ENCODE assay signal across 32 mouse cellular contexts in the genomic region with DNA sequence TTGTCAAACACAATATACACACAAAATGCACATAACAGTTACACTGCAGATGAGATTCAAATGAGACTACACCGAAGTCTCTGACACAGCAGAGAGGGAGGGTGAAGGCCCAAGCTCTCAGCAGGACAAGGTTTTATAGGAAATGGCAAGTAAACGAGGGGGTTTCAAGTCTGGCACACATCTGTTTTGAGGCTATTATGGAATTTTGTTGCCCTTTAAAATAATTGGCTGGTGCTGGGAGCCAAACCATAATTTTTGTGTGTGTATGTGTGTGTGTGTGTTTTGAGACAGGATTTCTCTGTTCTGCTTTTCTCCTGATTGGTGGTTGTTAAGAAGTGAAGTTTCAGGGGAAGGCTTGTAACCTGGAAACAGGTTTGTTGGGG. TPM values are rescaled to one million over a fixed set of nuclear protein-coding genes. Genes with fewer than 3 reads are reported as not detected.
DNase-seq lines count a peak whose midpoint lies in the region; ATAC-seq and TF ChIP-seq lines count a peak whose summit lies in the region.
"Had no signal": no experiment of that assay in that cellular context is flagged by ENCODE, and none has a peak within 500 bp of the region (broad histone marks: within the 10 kb centered on the region; RNA-seq: fewer than 3 reads in every experiment).

No protein-coding gene starts in this region.

- no peak overlapping the region for H3K4me3 ChIP-seq in liver, embryonic 11.5 days (ENCODE audit: low read depth, low read length)
- no peak overlapping the region for H3K4me3 ChIP-seq in liver, postnatal 0 days (ENCODE audit: low read depth, low read length)
- no peak overlapping the region for H3K4me3 ChIP-seq in embryonic facial prominence, embryonic 14.5 days (ENCODE audit: low read depth, low read length)
- H3K4me3 ChIP-seq in limb, embryonic 12.5 days (replicated peaks): no peak overlapping the region
- H3K4me3 ChIP-seq: forebrain, embryonic 10.5 days; forebrain, embryonic 15.5 days; heart, adult 2 months; heart, embryonic 13.5 days; intestine, embryonic 15.5 days; layer of hippocampus, adult 2 months; neural tube, embryonic 12.5 days had no signal

- TF ChIP-seq CTCF in liver, postnatal 0 days (IDR thresholded peaks at IDR 0.05; ENCODE audit: low read depth): no peak

- H3K4me1 ChIP-seq in liver, embryonic 11.5 days (replicated peaks; ENCODE audit: control insufficient read depth, insufficient read depth, low read length): peaks cover 11% of the 10 kb centered on the region
- H3K4me1 ChIP-seq in liver, postnatal 0 days (ENCODE audit: insufficient read depth): peaks cover 23% of the 10 kb centered on the region
- no peaks in the 10 kb centered on the region for H3K4me1 ChIP-seq in embryonic facial prominence, embryonic 14.5 days (ENCODE audit: control insufficient read depth, insufficient read depth, low read length)
- H3K4me1 ChIP-seq in limb, embryonic 12.5 days (replicated peaks): peaks cover 22% of the 10 kb centered on the region
- H3K4me1 ChIP-seq: forebrain, embryonic 15.5 days; intestine, embryonic 15.5 days; neural tube, embryonic 12.5 days had no signal

- H3K9ac ChIP-seq in liver, embryonic 11.5 days (ENCODE audit: low read depth, low read length): no peak overlapping the region
- no peak overlapping the region for H3K9ac ChIP-seq in liver, postnatal 0 days (replicated peaks)
- H3K9ac ChIP-seq in embryonic facial prominence, embryonic 14.5 days (ENCODE audit: low read depth, low read length): no peak overlapping the region
- no peak overlapping the region for H3K9ac ChIP-seq in limb, embryonic 12.5 days (replicated peaks)
- H3K9ac ChIP-seq: forebrain, embryonic 15.5 days; heart, embryonic 13.5 days; intestine, embryonic 15.5 days; neural tube, embryonic 12.5 days had no signal

- no peaks in the 10 kb centered on the region for H3K36me3 ChIP-seq in liver, embryonic 11.5 days (ENCODE audit: control insufficient read depth, insufficient read depth, low read length)
- peaks cover 2% of the 10 kb centered on the region; the same call in 1 of the 2 replicates for H3K36me3 ChIP-seq in liver, postnatal 0 days (replicated peaks; ENCODE audit: insufficient read depth, low read length)
- H3K36me3 ChIP-seq in embryonic facial prominence, embryonic 14.5 days (ENCODE audit: control insufficient read depth, insufficient read depth, low read length): no peaks in the 10 kb centered on the region
- H3K36me3 ChIP-seq in limb, embryonic 12.5 days: no peaks in the 10 kb centered on the region
- H3K36me3 ChIP-seq: forebrain, embryonic 10.5 days; forebrain, embryonic 15.5 days; intestine, embryonic 15.5 days; neural tube, embryonic 12.5 days had no signal

- no peaks in the 10 kb centered on the region for H3K27me3 ChIP-seq in liver, embryonic 11.5 days (replicated peaks; ENCODE audit: control insufficient read depth, insufficient read depth, low read length)
- H3K27me3 ChIP-seq in liver, postnatal 0 days (ENCODE audit: insufficient read depth, low read length): no peaks in the 10 kb centered on the region
- no peaks in the 10 kb centered on the region for H3K27me3 ChIP-seq in embryonic facial prominence, embryonic 14.5 days (replicated peaks; ENCODE audit: control insufficient read depth, insufficient read depth, low read length)
- peaks cover 17% of the 10 kb centered on the region; the same call in 1 of the 2 replicates for H3K27me3 ChIP-seq in limb, embryonic 12.5 days
- H3K27me3 ChIP-seq: forebrain, embryonic 15.5 days; heart, embryonic 13.5 days; intestine, embryonic 15.5 days; neural tube, embryonic 12.5 days had no signal

- peak; percentile 13; the same call in 1 of the 2 replicates for ATAC-seq in liver, embryonic 11.5 days (replicated peaks; ENCODE audit: low FRiP score)
- ATAC-seq in liver, postnatal 0 days: no peak
- no peak; the same call in 1 of the 2 replicates for ATAC-seq in embryonic facial prominence, embryonic 14.5 days (ENCODE audit: low read depth)
- peak; percentile 20; the same call in 1 of the 2 replicates for ATAC-seq in limb, embryonic 12.5 days (ENCODE audit: insufficient number of reproducible peaks, insufficient read depth, low FRiP score, low TSS enrichment, low read depth)
- ATAC-seq: activated CD4-positive, CD25-positive, alpha-beta regulatory T cell, adult 4 months; CD4-positive, CD25-positive, alpha-beta regulatory T cell, adult 4 months; forebrain, embryonic 15.5 days; hindbrain, embryonic 16.5 days; intestine, embryonic 15.5 days; midbrain, embryonic 16.5 days had no signal

- H3K27ac ChIP-seq in liver, embryonic 11.5 days (ENCODE audit: low read depth, low read length): no peak overlapping the region
- H3K27ac ChIP-seq in liver, postnatal 0 days (ENCODE audit: low read depth): no peak overlapping the region
- H3K27ac ChIP-seq in embryonic facial prominence, embryonic 14.5 days (replicated peaks; ENCODE audit: low read depth, low read length): no peak overlapping the region
- peak overlapping the region; percentile 70 for H3K27ac ChIP-seq in limb, embryonic 12.5 days
- H3K27ac ChIP-seq: forebrain, embryonic 10.5 days; forebrain, embryonic 15.5 days; heart, adult 2 months; heart, embryonic 13.5 days; intestine, embryonic 15.5 days; layer of hippocampus, adult 2 months; neural tube, embryonic 12.5 days; stomach, postnatal 0 days had no signal

- no peak for DNase-seq in liver, embryonic 11.5 days (ENCODE audit: low spot score)
- no peak for DNase-seq in liver, postnatal 0 days
- DNase-seq in embryonic facial prominence, embryonic 14.5 days (ENCODE audit: low spot score): peak; percentile 77
- no peak for DNase-seq in natural killer cell, adult 2 months (ENCODE audit: low spot score in 2 of 2)
- DNase-seq in thymus, postnatal 10 days (ENCODE audit: low spot score in 2 of 2): no peak
- DNase-seq in layer of hippocampus, postnatal 36 days: no peak
- DNase-seq: adrenal gland, adult 2 months; adrenal gland, postnatal 36 days; cerebellum, adult 18-20 months; cerebellum, postnatal 14 days; heart, adult 2 months; heart, postnatal 10 days; kidney, postnatal 36 days; left cerebral cortex, postnatal 4 days; lung, postnatal 36 days; right cerebral cortex, adult 18-20 months; right cerebral cortex, postnatal 4 days; thymus, adult 18-20 months; thymus, postnatal 4 days had no signal

- 62% methylated on average over 2 of the region's 2 CpGs for WGBS in liver, embryonic 11.5 days
- 65% methylated on average over 2 of the region's 2 CpGs for WGBS in liver, postnatal 0 days (ENCODE audit: insufficient replicate concordance)
- 31% methylated on average over 2 of the region's 2 CpGs for WGBS in embryonic facial prominence, embryonic 14.5 days
- 9% methylated on average over 2 of the region's 2 CpGs for WGBS in limb, embryonic 12.5 days

- no peaks in the 10 kb centered on the region for H3K9me3 ChIP-seq in liver, embryonic 11.5 days (ENCODE audit: control insufficient read depth, low read length)
- no peaks in the 10 kb centered on the region for H3K9me3 ChIP-seq in liver, postnatal 0 days (ENCODE audit: low read length)
- no peaks in the 10 kb centered on the region for H3K9me3 ChIP-seq in embryonic facial prominence, embryonic 14.5 days (ENCODE audit: control insufficient read depth, low read length)
- no peaks in the 10 kb centered on the region for H3K9me3 ChIP-seq in limb, embryonic 12.5 days
- H3K9me3 ChIP-seq: forebrain, embryonic 10.5 days; forebrain, embryonic 15.5 days; heart, embryonic 13.5 days; intestine, embryonic 15.5 days; neural tube, embryonic 12.5 days had no signal

- TF ChIP-seq EP300 in liver, postnatal 0 days (IDR thresholded peaks at IDR 0.05; ENCODE audit: low read depth): no peak

- H3K4me2 ChIP-seq in liver, embryonic 11.5 days: no peak overlapping the region
- H3K4me2 ChIP-seq in liver, postnatal 0 days (ENCODE audit: low read depth, low read length): no peak overlapping the region
- H3K4me2 ChIP-seq in embryonic facial prominence, embryonic 14.5 days (ENCODE audit: low read depth, low read length): no peak overlapping the region
- no peak overlapping the region for H3K4me2 ChIP-seq in limb, embryonic 12.5 days
- H3K4me2 ChIP-seq: forebrain, embryonic 15.5 days; heart, embryonic 13.5 days; intestine, embryonic 15.5 days; midbrain, embryonic 11.5 days; neural tube, embryonic 12.5 days had no signal

RNA-seq across cellular contexts. Expression of a gene that starts 28.5 kb away (rescaled TPM):
- polyA plus RNA-seq in liver, embryonic 11.5 days (2014; fragmentation: Nextera tagmentation; extraction: Ambion mirVana): 1.7 TPM in 2 replicates
- polyA plus RNA-seq in liver, postnatal 0 days (2015; fragmentation: Nextera tagmentation; extraction: Ambion mirVana): 0.90 and 1.1 TPM in 2 replicates
- 6.1 and 6.3 TPM in 2 replicates for polyA plus RNA-seq in embryonic facial prominence, embryonic 14.5 days (2014; fragmentation: Nextera tagmentation; extraction: Ambion mirVana)
- 2.3 and 2.4 TPM in 2 replicates for polyA plus RNA-seq in limb, embryonic 12.5 days (2016; fragmentation: Nextera tagmentation; extraction: Ambion mirVana)
- under 1 TPM; 0.42 to 0.61 TPM for total RNA-seq in layer of hippocampus, postnatal 36 days (2021)

Comparison
In these comparisons a context has a peak if more than half of its experiments do, and no peak if none do; other contexts are left out.
1. ATAC-seq: peak in liver, embryonic 11.5 days (single experiment) and limb, embryonic 12.5 days (single experiment); none in liver, postnatal 0 days (single experiment) and embryonic facial prominence, embryonic 14.5 days (single experiment).